Mouse (Mus musculus) brain, adult 2 months (tissue): ENCODE data around the gene Henmt1.

Source experiments
- DNase-seq: peaks from one replicate; pipeline ENCODE4 v3.0.0; 2011; ENCODE audit warnings: low read depth, low spot score

Gene Henmt1

DNA sequence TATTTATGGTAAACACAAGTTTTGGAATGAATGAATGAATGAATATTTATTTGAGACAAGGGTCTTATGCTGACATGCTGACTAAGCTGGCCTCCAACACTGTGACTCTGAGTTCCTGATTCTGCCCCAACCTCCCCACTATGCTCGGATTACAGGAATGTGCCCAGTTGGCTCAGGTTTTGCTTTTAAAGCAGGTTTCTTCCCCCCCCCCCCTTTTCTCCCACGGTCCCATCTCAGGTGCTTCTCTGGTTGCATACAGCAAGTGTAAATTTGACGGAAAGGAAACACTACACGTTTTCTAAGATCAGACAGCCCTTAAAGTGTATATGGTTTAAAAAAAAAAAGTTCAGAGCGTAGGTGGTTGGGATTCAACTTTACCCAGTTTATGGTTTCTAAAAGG, at the start of gene Henmt1:
Henmt1 (plus strand) TSS at position 301 of the 400 bp plus-strand sequence.
- no peak for DNase-seq

DNA sequence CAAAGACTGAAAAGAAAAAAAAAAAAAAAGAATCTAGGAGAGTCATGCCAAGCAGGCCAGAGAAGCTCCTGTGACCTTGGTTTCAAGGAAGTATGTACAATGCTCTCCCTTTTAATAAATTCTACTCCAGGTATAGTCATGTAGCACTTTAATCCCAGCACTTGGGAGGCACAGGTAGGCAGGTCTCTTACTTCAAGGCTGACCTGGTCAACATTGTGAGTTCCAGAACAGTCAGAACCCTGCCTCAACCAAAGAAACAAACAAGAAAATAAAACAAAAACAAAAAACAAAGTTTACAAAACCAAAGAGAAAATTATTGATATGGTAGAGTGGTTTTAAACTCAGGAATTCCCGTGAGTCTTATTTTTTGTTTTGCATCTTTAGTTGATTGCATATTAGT, 49.8 kb upstream of the Henmt1 start, which contains the start of gene Fndc7:
Fndc7 (minus strand) TSS at position 101 of the 400 bp plus-strand sequence.
- no peak for DNase-seq

DNA sequence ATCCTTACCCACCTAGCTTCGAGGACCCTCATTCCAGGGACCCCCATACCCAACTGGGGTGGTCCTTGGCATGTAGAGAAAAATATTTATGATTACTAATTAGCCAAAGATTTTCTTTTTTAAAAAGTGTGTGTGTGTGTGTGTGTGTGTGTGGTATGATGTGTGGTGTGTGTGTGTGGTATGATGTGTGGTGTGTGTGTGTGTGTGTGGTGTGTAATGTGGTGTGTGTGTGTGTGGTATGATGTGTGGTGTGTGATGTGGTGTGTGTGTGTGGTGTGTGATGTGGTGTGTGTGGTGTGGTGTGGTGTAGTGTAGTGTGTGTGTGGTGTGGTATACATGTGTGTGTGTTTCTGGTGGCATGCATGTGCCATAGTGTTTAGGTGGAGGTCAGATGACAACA, 47.6 kb upstream of the Henmt1 start:
- DNase-seq = no peak

DNA sequence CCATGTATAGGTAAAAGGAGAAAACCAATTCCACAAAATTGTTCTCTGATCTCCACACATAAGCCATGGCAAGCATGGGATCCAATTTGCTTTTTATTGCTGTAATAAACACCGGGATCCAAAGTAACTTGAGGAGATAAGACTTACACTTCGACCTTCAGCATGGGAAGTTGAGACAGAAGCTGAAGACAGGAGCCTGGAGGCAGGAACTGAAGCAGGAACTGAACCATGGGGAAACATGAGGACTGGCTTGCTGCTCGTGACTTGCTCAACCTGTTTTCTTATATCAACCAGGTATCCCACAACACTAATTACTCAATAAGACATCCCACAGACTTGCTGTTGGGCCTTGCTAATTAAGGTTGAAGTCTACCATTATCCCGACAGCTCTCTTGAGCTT, 46.8 kb upstream of the Henmt1 start:
- no peak for DNase-seq

DNA sequence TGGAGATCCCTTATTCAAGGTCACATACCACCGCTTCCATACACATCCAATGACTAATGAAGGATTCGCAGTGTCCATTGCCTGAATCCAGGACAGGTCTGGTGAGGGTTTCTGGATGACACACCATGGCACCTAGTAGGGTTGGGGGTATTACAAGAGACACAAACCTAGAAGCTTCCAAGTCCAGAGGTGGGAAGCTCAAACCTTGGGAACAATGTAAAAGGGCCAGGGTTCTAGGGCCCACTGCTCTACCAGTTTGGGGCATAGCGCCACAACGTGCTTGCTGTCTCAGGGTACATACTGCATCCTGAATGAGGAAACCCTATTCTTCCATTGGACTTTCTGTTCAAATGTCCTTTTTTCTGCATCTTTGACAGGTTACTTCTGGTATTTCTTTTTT, 41.0 kb upstream of the Henmt1 start:
- DNase-seq = no peak

DNA sequence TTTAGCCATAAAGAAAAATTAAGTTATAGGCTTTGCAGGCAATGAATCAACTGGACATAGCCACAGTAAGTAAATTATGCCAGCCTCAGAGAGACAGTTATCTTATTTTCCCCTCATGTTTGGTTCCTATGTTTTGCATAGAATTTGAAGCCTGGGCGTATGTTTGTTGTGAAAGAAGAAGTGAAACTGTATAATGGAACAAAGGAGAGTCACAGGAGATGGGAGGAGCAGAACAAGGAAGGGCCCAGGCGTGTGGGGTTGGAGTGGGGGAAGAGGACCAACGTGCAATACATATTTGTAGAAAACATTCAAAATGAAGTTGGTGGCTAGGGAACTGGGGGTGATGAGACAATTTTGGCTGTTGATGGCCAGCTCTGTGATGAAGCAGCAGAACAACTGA, 39.5 kb upstream of the Henmt1 start:
- no peak for DNase-seq

DNA sequence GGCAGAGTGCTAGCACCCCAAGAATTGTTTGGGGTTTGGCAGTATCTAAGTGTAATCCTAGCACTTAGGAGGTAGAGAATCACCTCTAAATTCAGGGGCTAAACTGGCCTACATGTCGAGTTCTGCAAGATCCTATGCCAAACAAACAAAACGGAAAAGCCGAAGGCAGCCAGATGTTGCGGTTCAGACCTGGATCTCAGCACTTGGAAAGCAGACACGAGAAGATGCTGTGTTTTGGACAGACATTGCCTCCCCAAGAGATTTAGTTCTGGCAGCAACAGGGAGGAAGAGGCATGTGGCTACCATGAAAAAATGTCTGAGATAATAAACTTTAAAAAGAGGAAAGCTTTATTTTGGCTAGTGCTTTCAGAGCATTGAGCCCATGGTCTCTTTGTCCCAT, 39.0 kb upstream of the Henmt1 start:
- no peak for DNase-seq

DNA sequence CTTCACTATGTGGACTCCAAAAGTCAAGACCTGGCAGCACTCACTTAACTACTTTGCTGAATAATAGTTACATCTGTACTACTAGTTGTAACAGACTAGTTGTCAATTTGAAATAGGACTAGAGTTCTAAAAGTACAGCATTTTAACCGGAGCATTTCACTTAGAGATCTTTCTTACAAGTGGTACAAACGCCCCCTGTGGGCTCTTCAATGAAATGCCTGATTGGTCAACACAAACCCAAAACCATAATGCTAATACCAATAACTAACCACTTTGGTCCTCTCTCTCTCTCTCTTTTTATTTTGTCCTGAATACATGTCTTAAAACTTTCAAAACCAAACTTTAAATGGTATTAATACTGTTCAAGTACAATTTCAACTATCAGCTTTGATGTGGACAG, 37.6 kb upstream of the Henmt1 start:
- peak; percentile 45 for DNase-seq

DNA sequence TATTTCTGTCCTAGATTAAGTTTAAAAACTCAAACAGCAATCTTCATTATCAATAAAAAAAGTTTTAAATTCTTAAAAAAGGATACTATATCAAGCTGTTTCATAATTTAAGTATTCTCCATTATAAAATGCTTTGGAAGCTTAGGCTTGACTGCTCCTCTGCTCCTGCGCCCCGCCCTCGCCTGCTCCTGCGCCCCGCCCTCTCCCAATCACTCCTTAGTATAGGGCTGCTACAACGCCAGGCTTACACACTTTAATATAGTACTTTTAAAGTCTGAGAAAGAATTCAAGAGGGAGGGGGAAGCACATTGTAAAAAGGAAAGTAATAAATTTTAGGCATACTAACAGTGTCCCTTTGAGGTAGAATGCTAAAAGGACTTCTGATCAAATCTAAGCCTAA, 36.7 kb upstream of the Henmt1 start:
- DNase-seq = no peak

DNA sequence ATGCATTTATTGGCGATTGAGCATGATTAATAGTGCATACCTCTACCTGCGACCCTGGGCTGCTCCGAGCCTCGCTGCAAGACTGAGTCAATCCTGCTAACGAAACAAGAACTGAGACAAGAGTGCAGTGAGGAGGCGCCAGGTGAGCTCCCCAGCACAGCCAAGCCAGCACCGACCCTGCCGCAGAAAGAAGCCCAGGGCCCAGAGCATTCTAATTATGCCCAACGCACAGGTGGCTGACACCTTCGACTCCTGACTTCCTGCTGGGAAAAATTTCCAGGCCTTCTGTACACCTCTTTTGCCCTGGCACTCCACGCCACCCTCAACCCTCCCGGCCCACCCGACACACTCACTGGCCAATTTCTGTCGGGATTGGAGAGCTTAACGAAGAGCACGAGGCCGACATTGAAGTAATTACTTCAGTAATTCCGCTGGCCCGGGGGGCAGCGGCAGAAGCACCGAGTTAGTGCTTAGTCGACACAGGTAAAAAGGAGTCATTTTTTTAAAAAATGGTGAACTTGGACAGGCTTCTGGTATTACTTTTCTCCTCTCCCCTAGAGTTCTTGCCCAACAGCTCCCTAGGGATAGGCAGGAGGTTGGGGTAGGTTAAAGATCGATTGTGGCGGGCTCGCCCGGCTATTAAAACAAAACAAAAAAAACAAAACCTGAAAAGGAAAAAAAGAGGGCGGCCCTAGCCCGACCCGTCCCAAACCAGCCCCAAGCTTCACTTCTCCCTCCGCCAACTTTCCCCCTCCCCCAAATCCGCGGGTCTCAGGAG, 29.2 kb upstream of the Henmt1 start:
- peak; percentile 95 for DNase-seq

DNA sequence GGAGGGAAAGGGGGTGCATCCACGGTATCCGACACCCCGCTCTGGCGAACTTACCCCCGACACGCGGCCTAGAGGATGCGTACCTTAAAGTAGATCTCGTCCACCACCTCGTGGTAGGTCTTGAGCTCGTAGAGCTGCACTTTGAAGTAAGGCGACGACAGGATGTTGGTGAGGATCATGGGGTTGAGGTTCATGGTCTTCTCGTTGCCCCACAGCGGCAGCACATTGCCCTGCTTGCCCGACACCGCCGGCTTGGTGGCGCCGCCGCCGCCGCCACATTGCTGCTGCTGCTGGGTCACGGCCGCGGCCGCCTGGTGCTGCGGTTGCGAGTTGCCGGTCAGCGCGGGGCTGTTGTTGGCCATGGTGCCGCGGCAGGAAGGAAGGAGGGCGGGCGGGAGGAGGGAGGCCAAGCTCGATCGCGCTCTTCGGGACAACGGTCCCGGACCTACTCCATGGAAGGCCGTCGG, 28.6 kb upstream of the Henmt1 start:
- DNase-seq = peak; percentile 78

DNA sequence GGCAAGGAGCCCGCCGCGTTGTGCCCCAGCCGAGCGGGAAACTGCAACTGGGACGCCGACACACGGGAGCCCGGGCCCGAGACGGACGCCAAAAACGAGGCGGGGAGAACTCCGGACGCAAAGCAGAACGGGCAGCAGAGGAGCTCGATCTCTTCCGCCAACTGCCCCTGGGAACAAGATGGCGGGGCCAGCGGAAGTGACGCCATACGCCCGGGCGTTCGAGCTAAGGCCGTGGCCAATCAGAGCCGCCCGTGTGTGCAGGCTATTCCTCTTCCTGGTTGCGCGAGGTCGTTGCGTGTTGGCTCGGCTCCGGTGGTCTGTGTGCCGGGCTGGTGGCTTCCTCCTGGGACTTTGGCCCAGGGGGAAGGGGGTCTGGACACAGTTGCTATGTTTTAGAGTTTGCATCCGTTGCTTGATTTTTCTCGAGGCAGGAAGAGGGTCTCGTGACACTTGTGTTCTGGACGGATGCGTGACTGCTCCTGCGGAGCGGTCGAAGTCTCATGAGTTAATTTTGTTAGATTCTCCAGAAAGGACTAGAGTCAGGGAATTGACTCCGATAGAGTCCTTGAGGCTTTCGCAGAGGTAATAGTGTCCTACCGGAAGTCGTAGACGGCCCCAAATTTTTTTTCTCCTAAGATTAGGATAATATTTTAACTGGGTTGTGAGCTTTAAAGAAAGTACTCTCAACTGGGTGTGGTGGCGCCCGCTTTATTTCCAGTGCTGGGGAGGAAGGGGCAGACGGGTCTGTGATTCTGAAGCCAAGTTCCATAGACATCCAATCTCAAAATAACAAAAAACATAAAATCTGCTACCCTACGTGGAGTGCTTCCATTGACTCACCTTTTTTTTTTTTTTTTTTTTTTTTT, 27.9 kb upstream of the Henmt1 start, which contains the start of gene Prpf38b:
Prpf38b (minus strand) TSS at position 180 of the 866 bp plus-strand sequence.
- peak; percentile 99 for DNase-seq

DNA sequence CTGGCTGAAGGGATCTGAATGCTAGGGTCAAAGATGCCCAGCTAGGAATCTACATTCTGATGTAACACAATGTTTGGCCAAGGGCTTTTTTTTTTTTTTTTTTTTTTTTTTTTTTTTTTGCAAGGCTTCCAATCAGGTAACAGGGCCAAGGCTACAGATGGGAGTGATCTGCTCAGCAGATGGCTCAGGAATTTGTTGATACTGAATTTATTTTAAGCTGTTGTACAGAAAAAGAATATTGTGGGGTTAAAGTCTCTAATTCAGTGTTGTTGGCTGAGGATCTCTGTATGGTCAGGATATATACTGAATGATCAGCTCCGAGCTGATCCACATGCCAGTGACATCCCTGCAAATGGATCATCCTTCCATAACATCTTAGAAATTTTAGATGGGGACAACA, 23.7 kb upstream of the Henmt1 start:
- peak; percentile 94 for DNase-seq

DNA sequence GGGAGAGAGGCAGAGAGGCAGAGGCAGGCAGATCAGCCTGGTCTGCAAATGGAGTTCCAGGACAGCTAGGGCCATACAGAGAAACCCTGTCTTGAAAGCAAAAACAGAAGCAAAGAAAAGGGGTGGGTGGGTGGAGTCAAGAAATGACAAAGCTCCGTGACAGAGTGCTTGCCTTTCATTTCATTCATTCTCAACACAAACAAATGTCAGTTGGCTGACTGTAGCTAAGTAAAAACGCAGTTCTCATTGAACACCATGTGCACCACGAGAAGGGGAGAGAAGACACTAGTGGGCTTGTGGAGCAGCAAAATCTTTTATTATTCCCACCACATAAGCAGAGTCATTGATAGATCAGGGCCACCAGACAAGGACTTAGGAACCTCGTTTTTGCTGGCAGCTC, 22.8 kb upstream of the Henmt1 start:
- peak; percentile 21 for DNase-seq

DNA sequence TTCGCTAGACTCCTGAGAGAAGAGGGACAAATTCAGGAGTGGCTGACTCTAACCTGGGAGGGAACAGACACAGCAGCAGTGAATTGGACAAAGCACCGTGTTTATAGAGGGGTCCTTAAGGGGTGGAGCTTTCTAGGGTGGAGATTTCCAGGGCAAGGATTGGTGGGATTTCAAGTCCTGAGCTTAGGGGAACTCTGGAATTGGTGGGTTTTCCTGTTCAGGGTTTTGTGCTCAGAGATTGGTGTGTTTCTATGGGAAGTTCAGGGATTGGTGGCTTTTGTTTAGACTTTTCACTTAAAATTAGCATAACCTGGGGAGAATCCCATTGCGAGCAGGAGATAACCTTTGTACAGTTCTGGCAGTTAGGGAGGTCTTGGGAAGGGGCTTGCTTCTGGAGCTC, 21.7 kb upstream of the Henmt1 start:
- DNase-seq = no peak

DNA sequence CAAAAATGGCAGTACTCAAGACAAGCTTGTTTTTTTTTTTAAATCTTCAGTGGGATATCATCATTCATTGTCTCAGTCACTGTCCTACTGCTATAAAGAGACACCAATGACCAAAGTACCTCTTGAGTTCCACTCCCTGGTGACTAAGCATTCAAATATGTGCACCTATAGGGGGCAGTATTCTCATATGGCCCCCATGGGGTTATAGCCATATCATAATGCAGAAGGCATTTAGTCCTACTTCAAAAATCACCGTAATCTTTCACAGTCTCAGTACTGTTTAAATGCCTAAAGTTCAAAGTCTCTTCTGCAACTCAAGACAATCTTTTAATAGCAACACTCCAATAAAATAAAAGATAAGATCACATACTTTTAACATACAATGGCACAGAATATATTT, 20.8 kb upstream of the Henmt1 start:
- DNase-seq = no peak

DNA sequence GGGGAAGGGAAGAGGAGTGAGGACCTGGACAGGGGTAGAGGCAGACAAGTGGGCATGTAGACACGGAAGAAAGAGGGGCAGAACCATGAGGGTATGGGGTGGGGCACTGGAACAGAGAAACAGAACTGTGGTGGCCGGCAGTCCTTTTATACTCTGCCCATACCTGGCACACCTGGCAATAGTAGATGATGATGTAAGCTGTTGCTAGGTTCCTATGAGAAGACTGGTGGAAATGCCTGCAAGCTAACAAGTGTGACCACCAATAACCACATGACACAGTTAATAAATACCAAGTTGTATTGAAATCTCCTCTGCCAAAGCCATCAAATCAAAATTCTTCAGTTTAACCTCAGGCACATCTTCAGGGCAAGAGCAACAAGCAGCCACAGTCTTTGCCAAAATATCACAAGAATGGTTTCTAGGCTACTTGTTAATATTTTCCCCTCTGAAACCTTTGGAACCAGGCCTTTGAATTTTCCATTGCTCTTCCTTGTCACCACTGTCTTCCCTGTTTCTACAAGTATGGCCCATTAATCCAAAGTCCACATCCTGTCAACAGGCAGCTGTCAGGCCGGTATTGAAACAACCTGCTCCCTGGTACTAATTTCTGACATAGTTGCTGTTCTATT, 19.1 kb upstream of the Henmt1 start:
- no peak for DNase-seq

DNA sequence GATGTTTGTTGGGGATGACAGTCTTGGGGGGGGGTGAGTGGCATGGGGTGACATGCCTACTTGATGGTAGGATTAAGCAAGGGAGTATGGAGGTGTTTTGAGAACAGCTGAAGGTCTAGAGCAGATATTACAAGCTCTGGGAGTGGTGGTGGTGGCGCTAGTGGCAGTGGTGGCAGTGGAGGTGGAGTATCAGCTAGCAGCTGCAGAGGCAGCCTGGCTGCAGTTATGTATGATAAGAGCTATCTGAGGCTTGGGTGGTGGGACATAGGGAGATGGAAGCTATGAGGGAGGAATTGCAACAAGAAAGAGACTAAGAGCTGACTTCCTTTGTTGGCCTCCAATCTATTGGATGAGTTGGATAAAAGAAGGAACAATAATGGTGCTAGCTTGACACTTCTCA, 17.9 kb upstream of the Henmt1 start:
- no peak for DNase-seq

DNA sequence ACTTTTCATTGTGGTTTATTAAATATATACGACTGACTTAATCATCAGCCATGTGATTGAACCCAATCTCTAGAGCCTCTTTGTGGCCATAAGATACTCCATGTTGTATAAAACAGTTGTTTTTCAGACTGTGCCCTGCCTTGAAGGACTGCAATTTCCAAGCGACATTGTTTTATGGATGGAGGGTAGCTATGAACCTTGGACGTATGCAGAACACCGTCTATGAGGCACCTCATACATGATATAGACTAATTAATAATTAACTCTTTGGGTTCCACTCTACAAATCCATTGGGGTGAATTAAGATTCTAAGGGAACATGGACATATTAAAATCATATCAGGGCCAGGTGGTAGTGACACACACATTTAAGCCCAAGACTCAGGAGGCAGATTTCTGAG, 14.0 kb upstream of the Henmt1 start:
- DNase-seq = no peak

DNA sequence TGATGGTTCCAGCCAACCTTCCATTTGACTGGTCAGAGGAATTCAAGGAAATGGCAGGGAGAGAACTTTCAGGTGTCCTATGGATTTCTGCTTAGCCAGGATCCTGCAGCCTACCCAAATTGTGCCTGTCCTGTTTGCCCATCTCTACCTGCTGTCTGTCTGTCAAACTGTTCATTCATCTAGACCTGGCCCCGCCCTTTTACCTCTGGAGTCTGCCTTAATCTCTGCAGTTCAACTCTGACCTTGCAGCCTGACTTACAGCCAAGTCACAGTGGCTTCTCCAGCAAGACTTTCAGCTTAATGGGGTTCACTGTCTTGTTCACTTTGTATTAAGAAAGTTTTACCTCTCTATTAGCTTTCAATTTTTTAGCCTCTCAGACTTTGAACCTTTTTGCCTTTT, 13.4 kb upstream of the Henmt1 start:
- no peak for DNase-seq

DNA sequence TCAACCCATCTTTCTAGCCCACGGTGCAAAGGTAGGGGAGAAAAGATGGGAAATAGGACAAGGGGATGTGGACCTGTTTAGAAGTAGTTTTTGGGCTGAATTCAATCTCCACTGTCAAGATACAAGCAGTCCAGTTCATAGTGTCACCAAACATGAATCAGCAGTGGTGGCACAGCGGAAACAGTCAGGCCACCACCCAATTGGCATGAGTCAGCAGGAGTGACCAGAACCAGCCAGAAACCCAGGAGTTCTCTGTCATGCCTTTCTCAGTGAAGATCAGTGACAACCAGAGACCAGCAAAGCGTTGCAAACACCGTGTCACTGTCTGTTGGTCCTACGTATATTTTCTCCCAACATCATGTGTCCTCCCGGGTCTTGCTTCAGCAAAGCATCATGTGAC, 6.1 kb upstream of the Henmt1 start:
- DNase-seq = no peak

DNA sequence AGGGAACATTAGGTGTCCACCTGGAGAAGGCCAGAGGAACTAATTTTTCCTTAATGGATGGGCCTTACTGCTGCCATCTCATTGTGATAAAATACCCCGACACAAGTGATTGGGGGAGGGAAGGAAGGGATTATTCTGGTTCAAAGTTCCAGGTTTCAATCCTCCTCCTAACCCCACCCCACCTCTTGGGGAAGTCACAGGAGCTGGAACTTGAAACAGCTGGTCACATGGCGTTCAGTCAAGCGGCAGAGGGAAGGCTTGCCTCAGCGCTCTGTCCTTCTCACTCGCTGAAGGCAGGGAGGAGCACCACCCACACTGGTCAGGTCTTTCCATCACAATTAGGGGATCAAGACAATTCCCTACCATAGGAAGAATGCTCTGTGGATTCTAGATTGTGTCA, 982 bp upstream of the Henmt1 start:
- no peak for DNase-seq
